Mouse (Mus musculus): ENCODE results near the gene Ankub1. TPM values are rescaled to one million over a fixed set of nuclear protein-coding genes. Genes with fewer than 3 reads are reported as not detected.

The Ankub1 gene
- not detected for polyA plus RNA-seq (2017; shearing (Covaris generic))

DNA sequence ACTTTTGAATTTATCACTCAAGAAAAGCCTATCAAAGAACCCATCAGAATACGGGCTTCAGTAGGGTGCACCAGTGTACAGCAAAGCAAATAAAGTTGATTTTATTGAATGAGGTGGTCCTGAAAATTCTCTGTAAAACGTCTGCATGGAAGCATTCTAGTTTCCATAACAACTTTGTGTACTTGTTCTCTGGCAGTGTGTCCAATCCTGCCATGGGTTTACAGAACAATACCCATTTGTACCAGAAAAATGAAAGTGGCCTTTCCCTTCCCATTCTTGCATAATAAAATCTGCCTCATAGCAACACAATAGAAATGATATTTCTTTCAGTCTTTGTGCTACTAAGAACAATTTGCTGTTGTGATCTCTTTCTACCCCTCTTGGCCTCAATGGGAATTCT lies at the start of gene Ankub1:
Gene Ankub1 (minus strand): TSS at position 81 of the 400 bp plus-strand sequence.

DNA sequence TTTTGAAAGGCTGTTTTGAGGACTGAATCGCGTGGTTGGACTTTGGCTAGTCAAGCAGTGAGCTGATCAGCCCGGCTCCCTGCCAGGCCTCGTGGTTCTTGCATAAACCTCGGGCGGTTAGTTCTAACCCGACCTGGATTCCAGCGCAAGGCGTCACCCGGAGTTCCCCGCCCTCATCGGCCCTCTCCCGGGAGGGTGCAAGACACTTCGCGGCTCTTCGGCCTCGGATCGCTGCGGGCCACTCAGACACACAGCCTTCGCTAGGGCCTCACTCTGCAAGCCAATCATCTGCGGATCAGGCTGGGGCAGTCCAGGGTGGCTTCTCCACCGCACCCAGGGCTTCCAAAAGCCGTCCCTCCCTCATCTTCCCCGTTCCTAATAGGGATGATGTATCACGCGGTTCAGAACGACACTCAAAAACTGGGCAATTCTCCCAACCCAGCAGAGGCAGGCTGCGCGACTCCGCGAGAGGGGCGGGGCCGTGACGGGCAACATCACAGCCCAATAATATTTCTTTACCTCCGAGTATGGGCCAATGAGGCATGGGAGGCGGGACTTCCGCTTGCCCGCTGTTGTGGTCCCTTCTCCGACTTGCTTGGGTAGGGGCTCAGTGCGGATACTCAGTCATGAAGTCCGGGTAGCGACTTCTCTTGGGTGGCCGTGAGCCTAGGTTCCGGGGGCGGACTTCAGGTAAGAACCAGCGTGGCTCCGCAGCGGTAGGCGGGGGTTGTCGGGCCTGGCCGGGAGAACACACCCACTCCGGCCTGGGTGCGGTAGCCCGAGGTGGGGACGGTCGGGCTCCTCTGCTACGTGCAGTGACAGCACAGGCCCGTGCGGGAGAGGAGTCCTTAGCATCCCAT lies 43.1 kb upstream of the Ankub1 start, which contains the start of gene Rnf13:
Gene Rnf13 (plus strand): TSS at position 552 of the 860 bp plus-strand sequence.

DNA sequence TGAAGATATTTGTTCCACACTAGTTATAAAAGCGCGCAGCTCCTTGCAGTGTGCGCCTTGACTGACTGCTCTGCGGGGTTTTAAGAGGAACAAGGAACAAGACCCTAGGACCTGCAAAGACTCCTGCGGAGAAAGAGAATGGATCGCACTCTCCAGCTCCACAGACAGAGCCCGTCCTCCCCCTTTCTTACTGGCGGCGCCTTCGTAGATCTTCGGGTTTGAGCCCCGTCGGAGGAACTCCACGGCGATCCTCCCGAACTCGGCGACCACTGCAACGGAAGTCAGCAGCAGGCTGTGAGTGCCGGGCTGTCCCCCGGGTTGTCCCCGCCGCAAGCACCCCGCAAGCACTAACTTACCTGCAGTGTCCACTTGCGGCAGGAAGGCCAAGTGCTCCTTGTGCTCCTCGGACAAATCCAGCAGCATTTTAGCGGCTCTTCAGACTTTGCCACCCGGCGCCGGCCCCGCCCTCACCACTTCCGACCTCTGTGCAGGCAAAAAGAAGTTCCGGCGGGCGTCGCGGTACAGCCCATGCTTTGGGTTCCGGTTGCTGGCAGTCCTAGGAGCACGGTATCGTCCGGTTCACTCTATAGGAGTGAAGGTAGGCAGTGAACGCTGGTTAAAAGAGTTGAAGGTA lies 41.3 kb downstream of the Ankub1 start, which contains the start of gene Commd2:
Gene Commd2 (minus strand): TSS at position 485 of the 634 bp plus-strand sequence.

Other genes with a start within 250 kb of the Ankub1 start
- not detected for gene Wwtr1, start 116.9 kb downstream of the Ankub1 start, polyA plus RNA-seq (2017; shearing (Covaris generic))
- 82.4 TPM for gene Commd2, start 41.1 kb downstream of the Ankub1 start, polyA plus RNA-seq (2017; shearing (Covaris generic))
- 60.0 TPM for gene Rnf13, start 43.3 kb upstream of the Ankub1 start, polyA plus RNA-seq (2017; shearing (Covaris generic))
- 13.0 TPM for gene Pfn2, start 155.3 kb upstream of the Ankub1 start, polyA plus RNA-seq (2017; shearing (Covaris generic))

All from inflammation-experienced regulatory T-cells, adult 16 weeks (primary cell).